Mouse (Mus musculus) MEL (cell line): ENCODE results near the gene Creb3l1. TPM values are rescaled to one million over a fixed set of nuclear protein-coding genes. Genes with fewer than 3 reads are reported as not detected.

Source experiments
- DNase-seq: peaks from one replicate; pipeline ENCODE4 v3.0.0; 2011; ENCODE audit warnings: low read depth, low spot score
- H3K27ac ChIP-seq: 2 replicates; pipeline ENCODE4 v1.5.1; 2012; ENCODE audit warnings: low read depth, mild to moderate bottlenecking, control low read depth, low read length, moderate library complexity; ENCODE audit not compliant: control insufficient read depth
- H3K27me3 ChIP-seq, 2 experiments: fragments of 150-350 bp in 1 of 2; sonication (generic) in 1 of 2; 2 replicates each; pipeline ENCODE4 v1.6.1; 2012; ENCODE audit warnings: low read length in 2 of 2, mild to moderate bottlenecking in 2 of 2, improper control_type of control experiment in 1 of 2, moderate library complexity in 1 of 2; ENCODE audit not compliant: insufficient read depth in 2 of 2, control insufficient read depth in 1 of 2
- H3K36me3 ChIP-seq, 2 experiments: 2 replicates each; pipeline ENCODE4 v1.6.1; 2012 to 2014; ENCODE audit warnings: low read length in 2 of 2, improper control_type of control experiment in 1 of 2, inconsistent platforms in 1 of 2, mild to moderate bottlenecking in 1 of 2; ENCODE audit not compliant: insufficient read depth in 2 of 2, control insufficient read depth in 1 of 2
- H3K4me1 ChIP-seq, 2 experiments: fragments of 150-350 bp in 1 of 2; sonication (generic) in 1 of 2; 2 replicates each; pipeline ENCODE4 v1.6.1; 2012; ENCODE audit warnings: low read length in 2 of 2, improper control_type of control experiment in 1 of 2, mild to moderate bottlenecking in 1 of 2; ENCODE audit not compliant: insufficient read depth in 2 of 2, control insufficient read depth in 1 of 2
- H3K4me3 ChIP-seq, 2 experiments: fragments of 150-350 bp in 1 of 2; sonication (generic) in 1 of 2; 2 replicates each; pipeline ENCODE4 v1.5.1; 2012; ENCODE audit warnings: low read depth in 2 of 2, low read length in 2 of 2, mild to moderate bottlenecking in 2 of 2, moderate library complexity in 2 of 2, control low read depth in 1 of 2, improper control_type of control experiment in 1 of 2; ENCODE audit not compliant: control insufficient read depth in 1 of 2, insufficient read depth in 1 of 2
- H3K79me2 ChIP-seq: 2 replicates; pipeline ENCODE4 v1.6.1; 2012; ENCODE audit warnings: mild to moderate bottlenecking, low read length, moderate library complexity; ENCODE audit not compliant: control insufficient read depth, poor library complexity, insufficient read depth
- H3K9ac ChIP-seq: 2 replicates; pipeline ENCODE4 v1.6.1; 2012; ENCODE audit warnings: low read depth, mild to moderate bottlenecking, control low read depth, low read length, moderate library complexity; ENCODE audit not compliant: control insufficient read depth, poor library complexity, severe bottlenecking
- H3K9me3 ChIP-seq: fragments of 150-350 bp; sonication (generic); replicated peaks from 2 replicates; pipeline ENCODE4 v1.6.1; 2012; ENCODE audit warnings: mild to moderate bottlenecking, low read length, improper control_type of control experiment, moderate library complexity; ENCODE audit not compliant: insufficient read depth
- BHLHE40 ChIP-seq: IDR thresholded peaks from 2 replicates; pipeline ENCODE4 v1.6.1; 2012; ENCODE audit warnings: low read depth, mild to moderate bottlenecking, inconsistent platforms, low read length, improper control_type of control experiment, borderline replicate concordance
- CHD1 ChIP-seq: IDR thresholded peaks from 2 replicates; pipeline ENCODE4 v1.6.1; 2012; ENCODE audit warnings: low read depth, mild to moderate bottlenecking, inconsistent platforms, low read length, improper control_type of control experiment
- CHD2 ChIP-seq: IDR thresholded peaks from 2 replicates; pipeline ENCODE4 v1.6.1; 2011; ENCODE audit warnings: low read length, improper control_type of control experiment
- ELF1 ChIP-seq: IDR thresholded peaks from 2 replicates; pipeline ENCODE4 v1.6.1; 2014; ENCODE audit warnings: low read depth, mild to moderate bottlenecking, inconsistent platforms, low read length, improper control_type of control experiment, moderate library complexity
- ETS1 ChIP-seq: IDR thresholded peaks from 2 replicates; pipeline ENCODE4 v1.6.1; 2012; ENCODE audit warnings: low read depth, mild to moderate bottlenecking, inconsistent platforms, low read length, improper control_type of control experiment, moderate library complexity
- GABPA ChIP-seq: IDR thresholded peaks from 2 replicates; pipeline ENCODE4 v1.6.1; 2012; ENCODE audit warnings: low read depth, mild to moderate bottlenecking, inconsistent platforms, low read length, improper control_type of control experiment, moderate library complexity
- JUND ChIP-seq: IDR thresholded peaks from 2 replicates; pipeline ENCODE4 v1.6.1; 2011; ENCODE audit warnings: low read depth, mild to moderate bottlenecking, improper control_type of control experiment, low read length
- MAFK ChIP-seq: IDR thresholded peaks from 2 replicates; pipeline ENCODE4 v1.6.1; 2011; ENCODE audit warnings: low read depth, mild to moderate bottlenecking, low read length, improper control_type of control experiment, borderline replicate concordance
- MAX ChIP-seq: IDR thresholded peaks from 2 replicates; pipeline ENCODE4 v1.6.1; 2011; ENCODE audit warnings: low read length, improper control_type of control experiment
- MXI1 ChIP-seq: IDR thresholded peaks from 2 replicates; pipeline ENCODE4 v1.6.1; 2011; ENCODE audit warnings: mild to moderate bottlenecking, low read depth, low read length, improper control_type of control experiment
- MYB ChIP-seq: IDR thresholded peaks from 2 replicates; pipeline ENCODE4 v1.6.1; 2011; ENCODE audit warnings: mild to moderate bottlenecking, low read depth, low read length, improper control_type of control experiment
- NELFE ChIP-seq: IDR thresholded peaks from 2 replicates; pipeline ENCODE4 v1.6.1; 2011; ENCODE audit warnings: low read depth, low read length, improper control_type of control experiment
- POLR2A ChIP-seq, 2 experiments: IDR thresholded peaks; 2 replicates each; pipeline ENCODE4 v1.6.1; 2011 to 2012; ENCODE audit warnings: low read length in 2 of 2, mild to moderate bottlenecking in 2 of 2, control low read depth in 1 of 2, improper control_type of control experiment in 1 of 2, low read depth in 1 of 2, moderate library complexity in 1 of 2; ENCODE audit not compliant: control insufficient read depth in 1 of 2, insufficient read depth in 1 of 2, poor library complexity in 1 of 2
- POLR2AphosphoS2 ChIP-seq: IDR thresholded peaks from 2 replicates; pipeline ENCODE4 v1.6.1; 2011; ENCODE audit warnings: low read length, improper control_type of control experiment
- POLR2AphosphoS5 ChIP-seq: IDR thresholded peaks from 2 replicates; pipeline ENCODE4 v1.6.1; 2012; ENCODE audit warnings: low read depth, borderline replicate concordance, mild to moderate bottlenecking, inconsistent platforms, low read length, moderate library complexity, mixed read lengths
- RAD21 ChIP-seq: IDR thresholded peaks from 2 replicates; pipeline ENCODE4 v1.6.1; 2011; ENCODE audit warnings: mild to moderate bottlenecking, low read depth, low read length, improper control_type of control experiment
- SMC3 ChIP-seq: IDR thresholded peaks from 2 replicates; pipeline ENCODE4 v1.6.1; 2011; ENCODE audit warnings: low read depth, low read length, improper control_type of control experiment
- TBP ChIP-seq: IDR thresholded peaks from 2 replicates; pipeline ENCODE4 v1.8.0; 2011; ENCODE audit warnings: low read depth, low read length, improper control_type of control experiment
- TCF12 ChIP-seq: IDR thresholded peaks from 2 replicates; pipeline ENCODE4 v1.6.1; 2014; ENCODE audit warnings: low read depth, mild to moderate bottlenecking, inconsistent platforms, low read length, improper control_type of control experiment, moderate library complexity
- USF2 ChIP-seq, 2 experiments: IDR thresholded peaks; 2 replicates each; pipeline ENCODE4 v1.6.1; 2011 to 2012; ENCODE audit warnings: improper control_type of control experiment in 2 of 2, low read length in 2 of 2, borderline replicate concordance in 1 of 2, inconsistent platforms in 1 of 2, low read depth in 1 of 2, mild to moderate bottlenecking in 1 of 2; ENCODE audit not compliant: insufficient read depth in 1 of 2
- ZC3H11A ChIP-seq: IDR thresholded peaks from 2 replicates; pipeline ENCODE4 v1.6.1; 2012; ENCODE audit warnings: low read depth, mild to moderate bottlenecking, inconsistent platforms, low read length, improper control_type of control experiment
- ZKSCAN1 ChIP-seq: IDR thresholded peaks from 2 replicates; pipeline ENCODE4 v1.6.1; 2012; ENCODE audit warnings: low read depth, mild to moderate bottlenecking, inconsistent platforms, low read length, improper control_type of control experiment, moderate library complexity
- ZMIZ1 ChIP-seq: IDR thresholded peaks from 2 replicates; pipeline ENCODE4 v1.6.1; 2012; ENCODE audit warnings: low read depth, mild to moderate bottlenecking, inconsistent platforms, low read length, improper control_type of control experiment, moderate library complexity
- ZNF384 ChIP-seq: IDR thresholded peaks from 2 replicates; pipeline ENCODE4 v1.6.1; 2012; ENCODE audit warnings: low read depth, mild to moderate bottlenecking, inconsistent platforms, low read length, improper control_type of control experiment
- polyA plus RNA-seq, 2 experiments: library from polyadenylated mRNA; stranded (reverse) in 1 of 2; unstranded in 1 of 2; fragments of >175 nt in 1 of 2; fragments of >200 nt in 1 of 2; gene quantifications; 2 replicates each; pipeline versions ENCODE4 v1.2.1 to v1.2.4; 2012; ENCODE audit warnings: low replicate concordance in 2 of 2, low read depth in 1 of 2; ENCODE audit not compliant: insufficient read length in 2 of 2, insufficient read depth in 1 of 2, missing spikeins in 1 of 2
- total RNA-seq: library from RNA; depleted of rRNA; stranded (reverse); fragments of 300-350 nt; gene quantifications from 2 replicates; pipeline ENCODE4 v1.2.3, GENCODE M21; 2012

Gene Creb3l1
- total and polyA plus RNA-seq, 3 experiments = 0.12 to 9.1 TPM; not detected in 1

DNA sequence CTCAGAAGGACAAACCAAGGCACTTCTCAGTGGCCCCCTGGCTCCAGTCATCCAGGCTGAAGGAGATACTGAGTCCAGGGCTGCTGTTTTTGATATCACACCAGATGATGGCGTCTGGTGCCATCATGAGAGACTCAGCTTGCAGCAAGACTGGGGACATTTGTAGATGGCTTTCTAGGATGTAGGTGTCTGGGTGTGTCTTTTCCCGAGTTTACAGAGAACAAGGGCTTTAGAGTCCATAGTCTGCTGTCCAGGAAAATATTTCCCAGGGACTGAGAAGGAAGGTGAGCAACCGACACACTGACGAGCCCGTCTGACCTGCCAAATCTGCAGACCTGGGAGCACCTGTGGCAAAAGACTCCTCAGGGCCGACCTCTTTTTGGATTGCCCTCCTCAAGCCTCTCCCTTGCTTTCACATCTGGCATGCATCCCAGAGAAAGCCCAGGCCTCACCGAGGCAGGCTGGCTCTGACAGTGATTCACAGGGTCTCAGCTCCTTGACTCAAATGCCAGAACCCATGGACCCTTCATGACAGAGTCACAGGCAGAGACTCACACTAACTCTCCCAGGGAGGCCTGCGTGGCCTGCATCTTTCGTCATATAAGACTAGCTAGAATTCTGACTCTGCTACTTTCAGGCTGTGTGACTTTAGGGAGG lies 23.9 kb upstream of the Creb3l1 start:
- Histone ChIP-seq H3K4me1 (no peaks in the 10 kb centered on the region), H3K27me3 (peaks cover 3 to 5% of the 10 kb centered on the region in 2 experiments), H3K79me2 (no peaks in the 10 kb centered on the region), H3K4me3 (no peak overlapping the region), H3K9ac (no peak overlapping the region), H3K36me3 (no peaks in the 10 kb centered on the region), H3K9me3 (no peaks in the 10 kb centered on the region), H3K27ac (no peak overlapping the region)
- no peak for DNase-seq
- TF ChIP-seq RAD21 (no peak), NELFE (no peak), ZKSCAN1 (no peak), MXI1 (no peak), BHLHE40 (no peak), POLR2AphosphoS2 (no peak), CHD2 (no peak)

DNA sequence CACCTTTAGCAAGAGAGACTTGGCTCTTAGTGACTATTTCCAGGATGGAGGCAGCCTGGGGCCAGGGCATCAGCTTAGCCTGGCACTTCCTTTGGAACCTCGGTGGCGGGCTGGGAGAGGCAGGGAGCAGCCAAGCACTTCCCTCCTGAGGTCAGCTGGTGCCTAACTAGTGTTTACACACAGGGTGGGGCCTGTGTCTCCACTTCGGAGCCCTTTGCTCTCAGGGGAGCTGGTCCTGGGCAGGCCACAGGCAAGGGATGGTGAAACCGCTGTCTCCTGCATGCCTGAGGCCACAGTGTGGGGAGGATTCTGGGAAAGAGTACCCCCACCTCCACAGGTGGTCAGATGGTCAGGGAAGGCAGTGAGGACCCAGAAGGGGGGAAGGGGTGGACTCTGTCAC lies 23.3 kb upstream of the Creb3l1 start:
- H3K27ac ChIP-seq = no peak overlapping the region
- TF ChIP-seq ETS1 (no peak), ZMIZ1 (no peak)
- H3K9ac ChIP-seq = no peak overlapping the region
- H3K27me3 ChIP-seq = peaks cover 3 to 5% of the 10 kb centered on the region in 2 experiments
- no peaks in the 10 kb centered on the region for H3K9me3 ChIP-seq
- no peak overlapping the region for H3K4me3 ChIP-seq
- H3K79me2 ChIP-seq = no peaks in the 10 kb centered on the region
- no peaks in the 10 kb centered on the region for H3K36me3 ChIP-seq
- no peaks in the 10 kb centered on the region for H3K4me1 ChIP-seq
- no peak for DNase-seq

DNA sequence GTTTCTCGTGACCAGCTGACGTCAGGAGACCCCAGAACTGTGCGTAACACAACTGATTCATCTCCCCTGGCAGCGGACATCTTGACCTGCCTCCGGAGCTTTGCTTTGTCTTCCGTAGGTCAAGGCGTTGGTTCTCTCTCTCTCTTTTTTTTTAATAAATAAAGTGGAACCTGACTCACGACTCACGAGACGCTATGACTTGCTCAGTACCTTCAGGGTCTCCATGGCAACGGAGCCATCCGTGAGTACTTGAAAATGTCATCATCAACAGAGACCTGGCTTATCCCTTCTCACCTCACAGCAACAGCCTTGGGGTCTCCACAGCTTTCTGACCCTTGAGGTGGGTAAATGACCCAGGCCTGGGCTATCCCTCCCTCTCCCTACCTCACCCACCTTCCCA lies 19.0 kb upstream of the Creb3l1 start:
- H3K4me3 ChIP-seq = no peak overlapping the region
- TF ChIP-seq POLR2AphosphoS5 (no peak), GABPA (no peak), ZKSCAN1 (no peak), CHD1 (no peak), MAFK (no peak), MYB (no peak), TCF12 (no peak), JUND (no peak), SMC3 (no peak), ZNF384 (no peak), USF2 (IDR thresholded peaks at IDR 0.05; ENCODE audit: borderline replicate concordance in 1 of 2, insufficient read depth in 1 of 2, low read depth in 1 of 2, low read length in 2 of 2) (no peak), BHLHE40 (no peak), POLR2A (IDR thresholded peaks at IDR 0.05; ENCODE audit: control insufficient read depth in 1 of 2, insufficient read depth in 1 of 2, low read depth in 1 of 2, low read length in 2 of 2, poor library complexity in 1 of 2) (no peak), TBP (no peak), MAX (no peak), ELF1 (no peak), ZC3H11A (no peak), CHD2 (no peak)
- H3K79me2 ChIP-seq = no peaks in the 10 kb centered on the region
- no peaks in the 10 kb centered on the region for H3K36me3 ChIP-seq
- no peaks in the 10 kb centered on the region for H3K4me1 ChIP-seq
- H3K9me3 ChIP-seq = no peaks in the 10 kb centered on the region
- H3K27ac ChIP-seq = no peak overlapping the region
- H3K27me3 ChIP-seq = peaks cover 0 to 5% of the 10 kb centered on the region in 2 experiments; a peak in 3 of 4 replicates
- H3K9ac ChIP-seq = no peak overlapping the region
- no peak for DNase-seq
